Mouse (Mus musculus): ENCODE measurements at regions not wholly inside any gene's neighbourhood (a gene's known extent, or its start where the extent isn't known, plus 50 kb on each side); places are given as distances from the start of the nearest gene placed in this dataset.

GRCm38 (mm10) chr13:51975801-51976601 is 129.5 kb downstream of the Gadd45g start:
- peak; percentile 74 for TF ChIP-seq EP300 (IDR thresholded peaks at IDR 0.05; ENCODE audit: insufficient read depth, low read depth, low read length)
- no peak for TF ChIP-seq POLR2A (IDR thresholded peaks at IDR 0.05; ENCODE audit: insufficient read depth, low read length)
- Histone ChIP-seq H3K27ac (ENCODE audit: insufficient read depth, low read length) (peak overlapping the region; percentile 36; the same call in 1 of the 2 replicates), H3K27me3 (ENCODE audit: control insufficient read depth, insufficient read depth, low read length, poor library complexity, severe bottlenecking) (no peaks in the 10 kb centered on the region), H3K4me3 (ENCODE audit: low read depth, low read length) (peak overlapping the region; percentile 28), H3K9ac (ENCODE audit: low read depth, poor library complexity, severe bottlenecking) (peak overlapping the region; percentile 20), H3K36me3 (ENCODE audit: control insufficient read depth, insufficient read depth, low read length, poor library complexity, severe bottlenecking) (no peaks in the 10 kb centered on the region), H3K9me3 (replicated peaks; ENCODE audit: control insufficient read depth, insufficient read depth, low read length, poor library complexity, severe bottlenecking) (no peaks in the 10 kb centered on the region; the same call in 1 of the 2 replicates), H3K4me1 (ENCODE audit: control insufficient read depth, insufficient read depth, low read length) (peaks cover 2% of the 10 kb centered on the region)

- H3K27me3 ChIP-seq (ENCODE audit: control insufficient read depth, insufficient read depth, low read length, poor library complexity, severe bottlenecking), result no peaks in the 10 kb centered on the region
- no peaks in the 10 kb centered on the region for H3K36me3 ChIP-seq (ENCODE audit: control insufficient read depth, insufficient read depth, low read length, poor library complexity, severe bottlenecking)
- TF ChIP-seq CTCF (IDR thresholded peaks at IDR 0.05; ENCODE audit: low read depth, low read length) (no peak), EP300 (IDR thresholded peaks at IDR 0.05; ENCODE audit: insufficient read depth, low read depth, low read length) (no peak), POLR2A (IDR thresholded peaks at IDR 0.05; ENCODE audit: insufficient read depth, low read length) (no peak)
- no peaks in the 10 kb centered on the region; the same call in 1 of the 2 replicates for H3K9me3 ChIP-seq (replicated peaks; ENCODE audit: control insufficient read depth, insufficient read depth, low read length, poor library complexity, severe bottlenecking)
- H3K4me1 ChIP-seq (ENCODE audit: control insufficient read depth, insufficient read depth, low read length), result peaks cover 2% of the 10 kb centered on the region
- no peak overlapping the region for H3K27ac ChIP-seq (ENCODE audit: insufficient read depth, low read length)
- no peak overlapping the region for H3K9ac ChIP-seq (ENCODE audit: low read depth, poor library complexity, severe bottlenecking)
- no peak overlapping the region for H3K4me3 ChIP-seq (ENCODE audit: low read depth, low read length)
Observed at GRCm38 (mm10) chr13:51976620-51977214, 130.2 kb downstream of the Gadd45g start.

- no peak overlapping the region for H3K9ac ChIP-seq (ENCODE audit: low read depth, poor library complexity, severe bottlenecking)
- H3K9me3 ChIP-seq (replicated peaks; ENCODE audit: control insufficient read depth, insufficient read depth, low read length, poor library complexity, severe bottlenecking), result no peaks in the 10 kb centered on the region; the same call in 1 of the 2 replicates
- H3K4me3 ChIP-seq (ENCODE audit: low read depth, low read length), result no peak overlapping the region
- H3K27me3 ChIP-seq (ENCODE audit: control insufficient read depth, insufficient read depth, low read length, poor library complexity, severe bottlenecking), result no peaks in the 10 kb centered on the region
- peaks cover under 1% of the 10 kb centered on the region for H3K4me1 ChIP-seq (ENCODE audit: control insufficient read depth, insufficient read depth, low read length)
- no peak for TF ChIP-seq EP300 (IDR thresholded peaks at IDR 0.05; ENCODE audit: insufficient read depth, low read depth, low read length)
- TF ChIP-seq POLR2A (IDR thresholded peaks at IDR 0.05; ENCODE audit: insufficient read depth, low read length), result no peak
- TF ChIP-seq CTCF (IDR thresholded peaks at IDR 0.05; ENCODE audit: low read depth, low read length), result no peak
- H3K36me3 ChIP-seq (ENCODE audit: control insufficient read depth, insufficient read depth, low read length, poor library complexity, severe bottlenecking), result no peaks in the 10 kb centered on the region
- H3K27ac ChIP-seq (ENCODE audit: insufficient read depth, low read length), result no peak overlapping the region
Observed at GRCm38 (mm10) chr13:51979301-51979977, 133.0 kb downstream of the Gadd45g start.

- TF ChIP-seq POLR2A (IDR thresholded peaks at IDR 0.05; ENCODE audit: insufficient read depth, low read length) (no peak), CTCF (IDR thresholded peaks at IDR 0.05; ENCODE audit: low read depth, low read length) (no peak), EP300 (IDR thresholded peaks at IDR 0.05; ENCODE audit: insufficient read depth, low read depth, low read length) (no peak)
- Histone ChIP-seq H3K4me3 (ENCODE audit: low read depth, low read length) (no peak overlapping the region), H3K27me3 (ENCODE audit: control insufficient read depth, insufficient read depth, low read length, poor library complexity, severe bottlenecking) (no peaks in the 10 kb centered on the region), H3K36me3 (ENCODE audit: control insufficient read depth, insufficient read depth, low read length, poor library complexity, severe bottlenecking) (no peaks in the 10 kb centered on the region), H3K27ac (ENCODE audit: insufficient read depth, low read length) (no peak overlapping the region), H3K9ac (ENCODE audit: low read depth, poor library complexity, severe bottlenecking) (no peak overlapping the region), H3K4me1 (ENCODE audit: control insufficient read depth, insufficient read depth, low read length) (no peaks in the 10 kb centered on the region), H3K9me3 (replicated peaks; ENCODE audit: control insufficient read depth, insufficient read depth, low read length, poor library complexity, severe bottlenecking) (peaks cover 2% of the 10 kb centered on the region)
Observed at GRCm38 (mm10) chr13:51980344-51980743, 133.9 kb downstream of the Gadd45g start.

- Histone ChIP-seq H3K4me1 (ENCODE audit: control insufficient read depth, insufficient read depth, low read length) (no peaks in the 10 kb centered on the region), H3K9ac (ENCODE audit: low read depth, poor library complexity, severe bottlenecking) (no peak overlapping the region), H3K27ac (ENCODE audit: insufficient read depth, low read length) (no peak overlapping the region), H3K9me3 (replicated peaks; ENCODE audit: control insufficient read depth, insufficient read depth, low read length, poor library complexity, severe bottlenecking) (peaks cover 2% of the 10 kb centered on the region; the same call in 1 of the 2 replicates), H3K4me3 (ENCODE audit: low read depth, low read length) (no peak overlapping the region), H3K36me3 (ENCODE audit: control insufficient read depth, insufficient read depth, low read length, poor library complexity, severe bottlenecking) (no peaks in the 10 kb centered on the region), H3K27me3 (ENCODE audit: control insufficient read depth, insufficient read depth, low read length, poor library complexity, severe bottlenecking) (no peaks in the 10 kb centered on the region)
- TF ChIP-seq CTCF (IDR thresholded peaks at IDR 0.05; ENCODE audit: low read depth, low read length) (no peak), POLR2A (IDR thresholded peaks at IDR 0.05; ENCODE audit: insufficient read depth, low read length) (no peak), EP300 (IDR thresholded peaks at IDR 0.05; ENCODE audit: insufficient read depth, low read depth, low read length) (no peak)
Observed at GRCm38 (mm10) chr13:51983002-51983401, 136.5 kb downstream of the Gadd45g start.

Data from ES-Bruce4 (cell line).